Mouse (Mus musculus) megakaryocyte, embryonic 14.5 days (primary cell): Measurements from ENCODE around the gene Jak3. TPM values are rescaled to one million over a fixed set of nuclear protein-coding genes. Genes with fewer than 3 reads are reported as not detected.
"Not testable (repeated sequence)": the region's sequence is repeated elsewhere in the genome, so short reads cannot be mapped to it uniquely, and the experiment has no call there.

ENCODE experiments used
- H3K27me3 ChIP-seq: replicated peaks from 2 replicates; pipeline ENCODE3; 2012; ENCODE audit warnings: inconsistent platforms
- H3K36me3 ChIP-seq: replicated peaks from 2 replicates; pipeline ENCODE3; 2012; ENCODE audit warnings: low read length, inconsistent platforms, mixed read lengths
- H3K4me1 ChIP-seq: 2 replicates; pipeline ENCODE4 v1.6.1; 2012; ENCODE audit warnings: inconsistent platforms
- H3K4me3 ChIP-seq: replicated peaks from 2 replicates; pipeline ENCODE3; 2012; ENCODE audit warnings: moderate library complexity, mild to moderate bottlenecking, inconsistent platforms
- H3K9me3 ChIP-seq: 2 replicates; pipeline ENCODE4 v1.6.1; 2012; ENCODE audit warnings: inconsistent platforms
- FLI1 ChIP-seq: IDR thresholded peaks from 2 replicates; pipeline ENCODE4 v1.6.1; 2012; ENCODE audit warnings: low read length, inconsistent platforms, mixed read lengths
- GATA1 ChIP-seq: IDR thresholded peaks from 3 replicates; pipeline ENCODE4 v1.6.1; 2012; ENCODE audit warnings: mixed read lengths, low read length, inconsistent platforms, borderline replicate concordance
- polyA plus RNA-seq: library from polyadenylated mRNA; stranded (reverse); fragments of >175 nt; gene quantifications from 2 replicates; pipeline ENCODE4 v1.2.3, GENCODE M21; 2012; ENCODE audit warnings: low replicate concordance; ENCODE audit not compliant: insufficient read depth

Jak3 gene
- polyA plus RNA-seq, 1 experiment = 209 TPM

DNA sequence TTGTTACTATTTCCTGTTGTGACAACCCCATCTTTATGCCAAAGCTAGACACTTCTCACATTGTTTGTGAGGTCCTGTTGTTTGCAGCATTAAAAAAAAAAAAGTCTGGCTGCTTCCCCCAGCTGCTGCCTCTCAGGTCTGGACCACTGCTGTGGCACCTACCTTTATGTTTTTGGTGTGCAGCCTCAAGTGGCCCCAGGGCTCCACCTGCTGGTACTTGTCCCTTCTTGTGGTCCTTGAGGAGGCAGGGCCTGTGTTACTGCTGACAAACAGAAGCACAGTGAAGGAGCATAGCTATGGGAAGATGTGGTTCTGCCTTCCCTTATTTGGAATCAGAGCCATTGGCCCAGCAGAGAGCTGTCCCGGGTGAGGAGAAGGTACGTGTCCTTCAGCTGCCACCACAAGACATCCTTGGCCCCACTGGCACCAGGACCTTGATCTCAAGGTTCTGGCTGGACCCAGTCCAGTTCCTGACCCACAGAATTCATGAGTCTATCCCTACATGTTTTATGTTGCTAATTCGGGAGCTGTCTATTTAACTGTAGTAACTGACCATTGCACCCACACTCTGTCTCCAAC is 55.6 kb downstream of the Jak3 start:
- no peaks in the 10 kb centered on the region for H3K9me3 ChIP-seq
- H3K36me3 ChIP-seq = no peaks in the 10 kb centered on the region
- TF ChIP-seq GATA1 (no peak), FLI1 (no peak)
- H3K4me3 ChIP-seq = no peak overlapping the region
- H3K27me3 ChIP-seq = peaks cover 43% of the 10 kb centered on the region
- H3K4me1 ChIP-seq = peaks cover 27% of the 10 kb centered on the region

- H3K9me3 ChIP-seq, H3K36me3 ChIP-seq, H3K4me3 ChIP-seq: not testable (repeated sequence)
Observed at GRCm38 (mm10) chr8:71738316-71738715, 62.2 kb downstream of the Jak3 start.

More at GRCm38 (mm10) chr8:71738316-71738715, 62.2 kb downstream of the Jak3 start:
- not testable (repeated sequence) for H3K27me3 ChIP-seq
- H3K4me1 ChIP-seq = peaks cover 10% of the 10 kb centered on the region

Other genes with a start within 250 kb of the Jak3 start
- gene Abhd8, start 212.6 kb upstream of the Jak3 start, polyA plus RNA-seq = 8.9 and 22.6 TPM in 2 replicates
- 206 and 242 TPM in 2 replicates for gene Mrpl34, start 211.3 kb upstream of the Jak3 start, polyA plus RNA-seq
- gene Dda1, start 207.1 kb upstream of the Jak3 start, polyA plus RNA-seq = 346 and 1,390 TPM in 2 replicates
- 3.3 and 3.4 TPM in 2 replicates for gene Ano8, start 190.3 kb upstream of the Jak3 start, polyA plus RNA-seq
- 17.4 and 21.7 TPM in 2 replicates for gene Gtpbp3, start 188.2 kb upstream of the Jak3 start, polyA plus RNA-seq
- 4.0 and 6.0 TPM in 2 replicates for gene Plvap, start 164.5 kb upstream of the Jak3 start, polyA plus RNA-seq
- gene Ccdc194, start 150.6 kb upstream of the Jak3 start, polyA plus RNA-seq = 0.16 TPM in 1 of 2 replicates, not detected in the other
- 105 and 345 TPM in 2 replicates for gene Bst2, start 138.8 kb upstream of the Jak3 start, polyA plus RNA-seq
- 199 and 226 TPM in 2 replicates for gene Mvb12a, start 133.4 kb upstream of the Jak3 start, polyA plus RNA-seq
- 1.3 TPM in 1 of 2 replicates, not detected in the other for gene Tmem221, start 117.4 kb upstream of the Jak3 start, polyA plus RNA-seq
- not detected in 2 replicates for gene Nxnl1, start 109.7 kb upstream of the Jak3 start, polyA plus RNA-seq
- 1.8 and 16.4 TPM in 2 replicates for gene Slc27a1, start 107.4 kb upstream of the Jak3 start, polyA plus RNA-seq
- gene Pgls, start 84.1 kb upstream of the Jak3 start, polyA plus RNA-seq = 330 and 634 TPM in 2 replicates
- 2.5 and 27.1 TPM in 2 replicates for gene Fam129c, start 78.6 kb upstream of the Jak3 start, polyA plus RNA-seq
- gene Colgalt1, start 65.3 kb upstream of the Jak3 start, polyA plus RNA-seq = 14.0 and 14.8 TPM in 2 replicates
- gene Unc13a, start 4.5 kb upstream of the Jak3 start, polyA plus RNA-seq = 8.9 and 10.8 TPM in 2 replicates
- gene Insl3, start 12.9 kb downstream of the Jak3 start, polyA plus RNA-seq = 241 and 376 TPM in 2 replicates
- gene B3gnt3, start 25.5 kb downstream of the Jak3 start, polyA plus RNA-seq = 0.77 TPM in 1 of 2 replicates, not detected in the other
- 48.6 and 69.2 TPM in 2 replicates for gene Fcho1, start 49.4 kb downstream of the Jak3 start, polyA plus RNA-seq
- gene Zfp709, start 205.7 kb downstream of the Jak3 start, polyA plus RNA-seq = 0.37 and 0.64 TPM in 2 replicates
- gene Zfp882, start 232.3 kb downstream of the Jak3 start, polyA plus RNA-seq = not detected in 2 replicates
- gene Zfp617, start 232.3 kb downstream of the Jak3 start, polyA plus RNA-seq = 0.69 TPM in 1 of 2 replicates, not detected in the other